Mouse (Mus musculus): ENCODE measurements at regions not wholly inside any gene's neighbourhood (a gene's known extent, or its start where the extent isn't known, plus 50 kb on each side); places are given as distances from the start of the nearest gene placed in this dataset.

- TF ChIP-seq HCFC1 (IDR thresholded peaks at IDR 0.05; ENCODE audit: low read depth, low read length): no peak
- no peak for TF ChIP-seq MAFK (IDR thresholded peaks at IDR 0.05; ENCODE audit: borderline replicate concordance, low read depth, low read length)
- TF ChIP-seq ETS1 (IDR thresholded peaks at IDR 0.05; ENCODE audit: low read depth, low read length): no peak
- no peak for TF ChIP-seq TBP (IDR thresholded peaks at IDR 0.05; ENCODE audit: low read depth, low read length)
- TF ChIP-seq NELFE (IDR thresholded peaks at IDR 0.05; ENCODE audit: low read depth, low read length): no peak
- TF ChIP-seq CHD2 (IDR thresholded peaks at IDR 0.05; ENCODE audit: low read length): no peak
- TF ChIP-seq E2F4 (IDR thresholded peaks at IDR 0.05; ENCODE audit: borderline replicate concordance, low read depth, low read length): no peak
- TF ChIP-seq MAZ (IDR thresholded peaks at IDR 0.05; ENCODE audit: low read depth, low read length): no peak
- no peak for TF ChIP-seq ZMIZ1 (IDR thresholded peaks at IDR 0.05; ENCODE audit: low read depth, low read length)
- TF ChIP-seq USF2 (IDR thresholded peaks at IDR 0.05; ENCODE audit: borderline replicate concordance in 1 of 2, insufficient read depth in 1 of 2, low read depth in 1 of 2, low read length in 2 of 2): no peak
- no peak for TF ChIP-seq POLR2A (IDR thresholded peaks at IDR 0.05; ENCODE audit: control insufficient read depth in 1 of 2, insufficient read depth in 1 of 2, low read depth in 1 of 2, low read length in 2 of 2, poor library complexity in 1 of 2)
- TF ChIP-seq ZNF384 (IDR thresholded peaks at IDR 0.05; ENCODE audit: low read depth, low read length): no peak
- no peak for TF ChIP-seq TCF12 (IDR thresholded peaks at IDR 0.05; ENCODE audit: low read depth, low read length)
- no peak for TF ChIP-seq MXI1 (IDR thresholded peaks at IDR 0.05; ENCODE audit: low read depth, low read length)
- no peak for TF ChIP-seq NRF1 (IDR thresholded peaks at IDR 0.05; ENCODE audit: insufficient read depth, low read depth, low read length, poor library complexity, severe bottlenecking)
- TF ChIP-seq MAX (IDR thresholded peaks at IDR 0.05; ENCODE audit: low read length): no peak
- no peaks in the 10 kb centered on the region for H3K36me3 ChIP-seq (ENCODE audit: control insufficient read depth in 1 of 2, insufficient read depth in 2 of 2, low read length in 2 of 2)
- no peak overlapping the region for H3K9ac ChIP-seq (ENCODE audit: control insufficient read depth, low read depth, low read length, poor library complexity, severe bottlenecking)
- H3K4me3 ChIP-seq (ENCODE audit: control insufficient read depth in 1 of 2, insufficient read depth in 1 of 2, low read depth in 2 of 2, low read length in 2 of 2): peak overlapping the region in 1 of 2 experiments; percentile 25; a peak in 2 of 4 replicates
- no peak overlapping the region for H3K27ac ChIP-seq (ENCODE audit: control insufficient read depth, low read depth, low read length)
- no peaks in the 10 kb centered on the region for H3K27me3 ChIP-seq (ENCODE audit: control insufficient read depth in 1 of 2, insufficient read depth in 2 of 2, low read length in 2 of 2)
- no peaks in the 10 kb centered on the region for H3K9me3 ChIP-seq (replicated peaks; ENCODE audit: insufficient read depth, low read length)
- no peaks in the 10 kb centered on the region for H3K79me2 ChIP-seq (ENCODE audit: control insufficient read depth, insufficient read depth, low read length, poor library complexity)
- peak; percentile 79 for DNase-seq (ENCODE audit: low read depth, low spot score)
- peaks cover 0 to 3% of the 10 kb centered on the region in 2 experiments; a peak in 1 of 4 replicates for H3K4me1 ChIP-seq (ENCODE audit: control insufficient read depth in 1 of 2, insufficient read depth in 2 of 2, low read length in 2 of 2)
These were observed 211.7 kb upstream of the Amigo2 start for GRCm38 (mm10) chr15:97458748-97459221.

- no peaks in the 10 kb centered on the region for H3K9me3 ChIP-seq (replicated peaks; ENCODE audit: insufficient read depth, low read length)
- H3K9ac ChIP-seq (ENCODE audit: control insufficient read depth, low read depth, low read length, poor library complexity, severe bottlenecking): no peak overlapping the region
- no peaks in the 10 kb centered on the region for H3K27me3 ChIP-seq (ENCODE audit: control insufficient read depth in 1 of 2, insufficient read depth in 2 of 2, low read length in 2 of 2)
- DNase-seq (ENCODE audit: low read depth, low spot score): no peak
- no peaks in the 10 kb centered on the region for H3K36me3 ChIP-seq (ENCODE audit: control insufficient read depth in 1 of 2, insufficient read depth in 2 of 2, low read length in 2 of 2)
- H3K27ac ChIP-seq (ENCODE audit: control insufficient read depth, low read depth, low read length): no peak overlapping the region
- no peaks in the 10 kb centered on the region for H3K79me2 ChIP-seq (ENCODE audit: control insufficient read depth, insufficient read depth, low read length, poor library complexity)
- peaks cover 0 to 3% of the 10 kb centered on the region in 2 experiments; a peak in 1 of 4 replicates for H3K4me1 ChIP-seq (ENCODE audit: control insufficient read depth in 1 of 2, insufficient read depth in 2 of 2, low read length in 2 of 2)
- TF ChIP-seq HCFC1 (IDR thresholded peaks at IDR 0.05; ENCODE audit: low read depth, low read length) (no peak), MEF2A (IDR thresholded peaks at IDR 0.05; ENCODE audit: extremely low read depth, insufficient replicate concordance, low read depth, low read length, poor library complexity, severe bottlenecking) (no peak), ZMIZ1 (IDR thresholded peaks at IDR 0.05; ENCODE audit: low read depth, low read length) (no peak), GATA1 (IDR thresholded peaks at IDR 0.05; ENCODE audit: low read depth, low read length) (no peak), UBTF (IDR thresholded peaks at IDR 0.05; ENCODE audit: borderline replicate concordance, insufficient read depth, low read depth, low read length) (no peak)
- H3K4me3 ChIP-seq (ENCODE audit: control insufficient read depth in 1 of 2, insufficient read depth in 1 of 2, low read depth in 2 of 2, low read length in 2 of 2): no peak overlapping the region
These were observed 211.2 kb upstream of the Amigo2 start for GRCm38 (mm10) chr15:97458139-97458747.

Data from MEL (cell line).